Mouse (Mus musculus): Measurements from ENCODE around the gene Gmeb1. TPM values are rescaled to one million over a fixed set of nuclear protein-coding genes. Genes with fewer than 3 reads are reported as not detected.
"Not testable (repeated sequence)": the region's sequence is repeated elsewhere in the genome, so short reads cannot be mapped to it uniquely, and the experiment has no call there.

Gene Gmeb1
- polyA plus RNA-seq, 1 experiment: 19.6 TPM

DNA sequence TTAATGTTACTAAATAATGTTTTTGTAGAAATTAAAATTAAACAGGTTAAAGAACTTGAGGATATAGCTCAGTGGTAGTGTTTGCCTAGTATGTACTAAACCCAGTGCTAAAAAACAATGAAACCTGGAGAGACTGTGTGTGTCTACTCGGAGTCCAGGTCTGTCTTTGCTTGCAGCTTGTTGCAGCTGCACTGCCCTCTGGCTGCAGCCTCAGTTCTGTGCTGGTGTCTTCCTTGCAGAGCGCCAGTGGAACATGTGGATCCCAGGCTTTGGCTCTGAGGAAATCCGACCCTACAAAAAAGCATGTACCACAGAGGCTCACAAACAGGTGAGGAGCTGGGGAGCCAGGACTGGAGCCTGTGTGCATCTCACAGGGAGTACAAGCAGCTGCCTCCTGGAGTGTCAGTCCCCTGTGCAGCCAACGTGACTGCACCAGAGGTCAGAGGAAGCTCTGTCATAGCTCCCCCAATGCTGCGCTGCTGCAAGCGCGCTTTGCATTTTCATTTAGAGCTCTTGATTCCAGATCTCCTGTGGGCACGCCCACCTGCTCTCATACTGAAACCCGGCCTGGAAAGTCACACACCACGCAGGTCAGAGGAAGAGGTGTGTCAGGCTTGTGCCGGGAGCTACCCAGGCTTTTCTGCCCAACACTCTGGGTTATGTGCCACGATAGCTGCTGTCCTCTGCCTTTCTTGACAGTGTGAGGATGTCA, 30.4 kb upstream of the Gmeb1 start:
- Histone ChIP-seq H3K4me1 (ENCODE audit: control insufficient read depth, insufficient read depth, low read length) (no peaks in the 10 kb centered on the region; the same call in 1 of the 2 replicates), H3K27ac (ENCODE audit: control insufficient read depth, insufficient read depth, low read depth, low read length, poor library complexity) (no peak overlapping the region), H3K4me3 (replicated peaks; ENCODE audit: control insufficient read depth, low read depth, low read length) (no peak overlapping the region)
- no peak for TF ChIP-seq CTCF (IDR thresholded peaks at IDR 0.05; ENCODE audit: control insufficient read depth, insufficient read depth, low read length)
- TF ChIP-seq POLR2A (IDR thresholded peaks at IDR 0.05; ENCODE audit: borderline replicate concordance, control insufficient read depth, low read depth, low read length): no peak
- 90% methylated on average over 12 of the region's 12 CpGs for WGBS

GRCm38 (mm10) chr4:132291056-132291455, 29.7 kb upstream of the Gmeb1 start:
- Histone ChIP-seq H3K27ac (ENCODE audit: control insufficient read depth, insufficient read depth, low read depth, low read length, poor library complexity) (no peak overlapping the region), H3K4me1 (ENCODE audit: control insufficient read depth, insufficient read depth, low read length) (no peaks in the 10 kb centered on the region; the same call in 1 of the 2 replicates), H3K4me3 (replicated peaks; ENCODE audit: control insufficient read depth, low read depth, low read length) (no peak overlapping the region)
- TF ChIP-seq POLR2A (IDR thresholded peaks at IDR 0.05; ENCODE audit: borderline replicate concordance, control insufficient read depth, low read depth, low read length) (no peak), CTCF (IDR thresholded peaks at IDR 0.05; ENCODE audit: control insufficient read depth, insufficient read depth, low read length) (no peak)
- WGBS: 93% methylated on average over 4 of the region's 4 CpGs

- 82% methylated on average over 4 of the region's 5 CpGs for WGBS
- not testable (repeated sequence) for H3K4me1 ChIP-seq (ENCODE audit: control insufficient read depth, insufficient read depth, low read length); H3K27ac ChIP-seq (ENCODE audit: control insufficient read depth, insufficient read depth, low read depth, low read length, poor library complexity); H3K4me3 ChIP-seq (replicated peaks; ENCODE audit: control insufficient read depth, low read depth, low read length)
These were observed 27.4 kb upstream of the Gmeb1 start for GRCm38 (mm10) chr4:132288840-132289239.

GRCm38 (mm10) chr4:132275949-132276348, 14.5 kb upstream of the Gmeb1 start:
- H3K27ac ChIP-seq (ENCODE audit: control insufficient read depth, insufficient read depth, low read depth, low read length, poor library complexity): no peak overlapping the region
- no peak for TF ChIP-seq CTCF (IDR thresholded peaks at IDR 0.05; ENCODE audit: control insufficient read depth, insufficient read depth, low read length)
- TF ChIP-seq POLR2A (IDR thresholded peaks at IDR 0.05; ENCODE audit: borderline replicate concordance, control insufficient read depth, low read depth, low read length): no peak
- 61% methylated on average over 3 of the region's 3 CpGs for WGBS
- peak overlapping the region; percentile 24 for H3K4me3 ChIP-seq (replicated peaks; ENCODE audit: control insufficient read depth, low read depth, low read length)
- H3K4me1 ChIP-seq (ENCODE audit: control insufficient read depth, insufficient read depth, low read length): no peaks in the 10 kb centered on the region; the same call in 1 of the 2 replicates

DNA sequence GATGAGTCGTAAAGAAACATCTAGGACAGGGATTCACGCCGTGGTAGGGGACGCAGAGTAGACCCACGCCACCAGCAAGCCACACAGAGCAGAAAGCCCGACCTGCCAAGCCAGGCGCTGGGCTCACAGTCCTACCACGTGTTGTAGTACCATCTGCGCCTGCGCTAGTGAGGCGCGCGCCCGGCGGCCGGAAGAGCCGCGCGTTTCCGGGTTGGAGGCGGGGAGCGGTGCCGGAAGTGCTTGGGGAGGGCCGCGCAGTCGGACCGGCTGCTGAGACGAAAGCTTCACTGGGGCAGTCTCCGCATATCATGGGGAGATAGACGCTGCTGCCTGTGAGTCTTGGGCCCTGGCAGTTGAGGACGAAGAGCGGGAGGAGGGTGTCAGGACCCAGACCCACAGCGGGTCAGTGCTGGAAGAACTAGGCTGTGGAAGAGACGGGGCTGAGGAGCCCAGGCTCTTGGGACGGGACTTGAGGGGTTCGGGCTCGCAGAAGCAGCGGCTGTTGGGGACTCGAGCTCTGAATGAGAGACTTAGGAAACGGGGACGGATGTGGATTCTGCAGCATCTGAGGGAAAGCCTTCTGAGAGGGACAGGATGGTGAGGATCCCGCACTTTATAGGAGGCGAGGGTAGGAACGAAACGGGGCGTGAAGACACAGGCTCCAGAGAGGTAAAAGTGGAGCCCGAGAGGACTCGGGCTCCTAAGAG, 12.9 kb upstream of the Gmeb1 start, which contains the start of gene Taf12:
Gene Taf12 (plus strand): TSS at position 220 of the 707 bp plus-strand sequence.
- peak within 1 kb of the TSS; percentile 98 for H3K4me3 ChIP-seq (replicated peaks; ENCODE audit: control insufficient read depth, low read depth, low read length)
- under 1% methylated on average over 48 of the region's 48 CpGs for WGBS
- TF ChIP-seq CTCF (IDR thresholded peaks at IDR 0.05; ENCODE audit: control insufficient read depth, insufficient read depth, low read length) (peak; percentile 1; the same call in 1 of the 2 replicates), POLR2A (IDR thresholded peaks at IDR 0.05; ENCODE audit: borderline replicate concordance, control insufficient read depth, low read depth, low read length) (peak; percentile 100)
- H3K27ac ChIP-seq (ENCODE audit: control insufficient read depth, insufficient read depth, low read depth, low read length, poor library complexity): peak within 1 kb of the TSS; percentile 96
- H3K4me1 ChIP-seq (ENCODE audit: control insufficient read depth, insufficient read depth, low read length): no peaks in the 10 kb centered on the region; the same call in 1 of the 2 replicates

DNA sequence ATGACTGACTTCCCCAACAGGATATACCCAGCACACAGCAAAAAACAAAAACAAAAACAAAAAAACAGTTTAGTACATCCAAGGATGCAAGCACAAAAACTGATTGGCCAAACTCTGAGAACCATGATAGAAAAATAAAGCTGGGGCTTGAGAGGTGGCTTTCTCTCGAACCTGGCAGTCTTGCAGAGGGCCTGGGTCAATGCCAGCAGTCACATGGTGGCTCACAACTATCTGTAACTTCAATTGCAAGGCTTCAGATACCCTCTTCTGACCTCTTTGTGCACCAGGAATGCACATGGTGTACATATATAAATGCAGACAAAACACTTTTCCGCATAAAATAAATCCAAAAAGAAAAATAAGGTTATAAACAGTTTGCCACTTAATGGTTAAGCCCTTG, 11.8 kb upstream of the Gmeb1 start:
- no peak for TF ChIP-seq POLR2A (IDR thresholded peaks at IDR 0.05; ENCODE audit: borderline replicate concordance, control insufficient read depth, low read depth, low read length)
- TF ChIP-seq CTCF (IDR thresholded peaks at IDR 0.05; ENCODE audit: control insufficient read depth, insufficient read depth, low read length): no peak
- H3K27ac ChIP-seq (ENCODE audit: control insufficient read depth, insufficient read depth, low read depth, low read length, poor library complexity): no peak overlapping the region
- 31% methylated on average over 2 of the region's 2 CpGs for WGBS
- no peaks in the 10 kb centered on the region; the same call in 1 of the 2 replicates for H3K4me1 ChIP-seq (ENCODE audit: control insufficient read depth, insufficient read depth, low read length)
- no peak overlapping the region for H3K4me3 ChIP-seq (replicated peaks; ENCODE audit: control insufficient read depth, low read depth, low read length)

- H3K27ac ChIP-seq (ENCODE audit: control insufficient read depth, insufficient read depth, low read depth, low read length, poor library complexity): peak overlapping the region; percentile 73
- WGBS: under 1% methylated on average over 35 of the region's 35 CpGs
- H3K4me3 ChIP-seq (replicated peaks; ENCODE audit: control insufficient read depth, low read depth, low read length): peak overlapping the region; percentile 45
- no peaks in the 10 kb centered on the region; the same call in 1 of the 2 replicates for H3K4me1 ChIP-seq (ENCODE audit: control insufficient read depth, insufficient read depth, low read length)
- TF ChIP-seq CTCF (IDR thresholded peaks at IDR 0.05; ENCODE audit: control insufficient read depth, insufficient read depth, low read length): peak; percentile 49
- peak; percentile 100 for TF ChIP-seq POLR2A (IDR thresholded peaks at IDR 0.05; ENCODE audit: borderline replicate concordance, control insufficient read depth, low read depth, low read length)
These were observed 8.5 kb upstream of the Gmeb1 start for GRCm38 (mm10) chr4:132269740-132270560.

Measured in bone marrow, adult 2 months (tissue).